In the genomic region with DNA sequence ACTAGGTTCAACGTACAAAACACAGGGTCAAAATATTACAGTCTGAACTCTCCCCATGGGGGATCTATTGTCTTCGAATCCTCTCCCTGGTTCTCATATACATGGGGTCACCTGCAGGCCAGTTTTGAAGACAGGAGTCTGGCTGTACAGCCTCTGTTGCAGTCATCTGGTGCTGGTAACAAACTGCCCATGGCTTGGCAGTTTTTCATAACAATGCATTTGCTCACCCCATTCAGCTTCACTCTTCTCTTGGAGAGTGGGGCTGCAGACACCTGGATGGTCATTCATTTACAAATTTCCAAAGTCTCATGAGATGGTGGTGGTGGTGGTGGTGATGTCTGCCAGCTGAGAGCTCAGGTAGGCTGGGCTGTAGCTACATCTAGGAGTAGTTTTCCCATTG, we compare ENCODE assay signal across 21 mouse cellular contexts.
"Had no signal": no experiment of that assay in that cellular context is flagged by ENCODE, and none has a peak within 500 bp of the region (broad histone marks: within the 10 kb centered on the region; RNA-seq: fewer than 3 reads in every experiment).

No protein-coding gene starts in this region.

- H3K9ac ChIP-seq: liver, embryonic 15.5 days; liver, postnatal 0 days; lung, embryonic 15.5 days; midbrain, embryonic 13.5 days; midbrain, embryonic 15.5 days; neural tube, embryonic 12.5 days; stomach, embryonic 15.5 days had no signal

- ATAC-seq: liver, postnatal 0 days; lung, postnatal 0 days; midbrain, embryonic 13.5 days; midbrain, embryonic 15.5 days had no signal

- H3K4me1 ChIP-seq: liver, embryonic 15.5 days; lung, embryonic 15.5 days; midbrain, embryonic 13.5 days; midbrain, embryonic 15.5 days; neural tube, embryonic 12.5 days; stomach, embryonic 15.5 days had no signal

- H3K9me3 ChIP-seq: liver, embryonic 15.5 days; lung, embryonic 15.5 days; midbrain, embryonic 13.5 days; midbrain, embryonic 15.5 days; neural tube, embryonic 12.5 days; stomach, embryonic 15.5 days had no signal

- H3K27ac ChIP-seq: liver, embryonic 15.5 days; lung, embryonic 15.5 days; macrophage; midbrain, embryonic 13.5 days; midbrain, embryonic 15.5 days; neural tube, embryonic 12.5 days; stomach, embryonic 15.5 days; stomach, postnatal 0 days had no signal

- H3K27me3 ChIP-seq: lung, embryonic 15.5 days; midbrain, embryonic 13.5 days; midbrain, embryonic 15.5 days; neural tube, embryonic 12.5 days; stomach, embryonic 15.5 days had no signal

- DNase-seq: liver, postnatal 0 days; lung, adult 2 months; lung, postnatal 14 days; lung, postnatal 36 days; right cerebral cortex, postnatal 14 days; right cerebral cortex, postnatal 4 days; spleen, adult 18-20 months; thymus, adult 18-20 months; thymus, postnatal 25 days; thymus, postnatal 4 days had no signal

- H3K36me3 ChIP-seq: liver, embryonic 15.5 days; lung, embryonic 15.5 days; midbrain, embryonic 13.5 days; midbrain, embryonic 15.5 days; neural tube, embryonic 12.5 days; stomach, embryonic 15.5 days had no signal

- H3K4me2 ChIP-seq: liver, embryonic 15.5 days; lung, embryonic 15.5 days; midbrain, embryonic 11.5 days; midbrain, embryonic 13.5 days; midbrain, embryonic 15.5 days; neural tube, embryonic 12.5 days; stomach, embryonic 15.5 days had no signal

- H3K4me3 ChIP-seq: liver, embryonic 15.5 days; lung, embryonic 15.5 days; megakaryocyte, embryonic 14.5 days; midbrain, embryonic 13.5 days; midbrain, embryonic 15.5 days; neural tube, embryonic 12.5 days; stomach, embryonic 15.5 days had no signal
